Mouse (Mus musculus): ENCODE measurements at regions not wholly inside any gene's neighbourhood (a gene's known extent, or its start where the extent isn't known, plus 50 kb on each side); places are given as distances from the start of the nearest gene placed in this dataset.

- no peak for DNase-seq (ENCODE audit: low spot score in 2 of 2)
Observed at GRCm38 (mm10) chr14:25253016-25253850, 205.8 kb upstream of the Zmiz1 start.

DNA sequence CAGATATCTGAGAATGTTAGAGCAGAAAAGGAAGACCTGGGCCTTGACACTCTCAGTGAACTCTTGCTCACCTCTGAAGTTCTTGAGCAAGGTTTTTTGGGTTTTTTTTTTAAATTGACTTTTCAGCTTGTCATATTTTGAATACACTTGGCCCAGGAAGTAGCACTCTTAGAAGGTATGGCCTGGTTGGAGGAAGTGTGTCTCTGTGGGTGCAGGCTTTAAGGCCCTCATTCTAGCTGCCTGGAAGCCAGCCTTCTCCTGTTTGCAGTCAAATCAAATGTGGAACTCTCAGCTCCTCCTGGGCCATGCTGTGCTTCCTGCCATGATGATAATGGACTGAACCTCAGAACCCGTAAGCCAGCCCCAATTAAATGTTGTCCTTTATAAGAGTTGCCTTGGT, 195.9 kb upstream of the Zmiz1 start:
- DNase-seq (ENCODE audit: low spot score in 2 of 2) = no peak

DNA sequence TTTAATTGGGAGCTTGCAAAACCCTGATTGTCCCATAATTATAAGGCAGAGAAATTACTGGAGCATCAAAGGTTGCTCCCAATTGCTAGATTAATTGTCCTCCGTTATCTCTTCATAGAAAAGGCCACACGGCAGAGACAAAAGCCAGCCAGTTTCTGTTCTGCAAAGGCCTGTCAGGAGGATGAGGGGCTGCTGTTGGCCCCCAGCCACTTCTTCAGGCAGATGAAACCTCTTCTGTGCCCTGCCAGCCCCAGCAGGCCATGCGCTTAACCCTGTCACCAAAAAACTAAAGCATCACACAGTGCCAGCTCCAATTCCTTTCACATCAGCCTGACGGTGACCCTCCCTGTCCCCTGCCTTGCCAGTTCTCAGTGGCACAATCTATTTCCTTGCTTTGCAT, 192.1 kb upstream of the Zmiz1 start:
- DNase-seq (ENCODE audit: low spot score in 2 of 2) = no peak

DNA sequence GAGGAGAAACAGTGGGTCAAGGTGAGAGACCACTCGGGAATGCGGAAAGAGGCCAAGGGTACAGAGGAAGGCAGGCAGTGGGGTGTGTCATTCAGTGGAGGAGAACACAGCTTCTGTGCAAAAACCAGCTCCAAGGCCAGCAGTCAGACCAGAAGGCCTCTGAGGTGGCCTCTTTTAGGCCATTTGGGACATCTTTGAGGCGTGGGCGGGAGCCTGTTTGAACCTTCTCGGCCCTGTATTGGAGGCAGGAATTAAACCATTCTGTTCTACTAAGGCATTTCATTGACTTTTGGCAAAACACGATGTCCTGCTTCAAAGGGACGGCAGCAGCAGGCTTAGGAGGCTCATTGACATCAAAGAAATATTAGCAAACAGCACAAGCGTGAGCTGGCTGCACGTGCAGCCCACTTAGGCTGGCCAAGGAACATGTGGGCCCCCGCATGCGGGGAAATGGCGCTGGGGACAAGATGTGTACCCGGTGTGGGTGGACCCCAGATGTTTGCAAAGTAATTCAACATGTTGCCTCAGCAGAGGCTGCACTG, 190.8 kb upstream of the Zmiz1 start:
- DNase-seq (ENCODE audit: low spot score in 2 of 2) = no peak

DNA sequence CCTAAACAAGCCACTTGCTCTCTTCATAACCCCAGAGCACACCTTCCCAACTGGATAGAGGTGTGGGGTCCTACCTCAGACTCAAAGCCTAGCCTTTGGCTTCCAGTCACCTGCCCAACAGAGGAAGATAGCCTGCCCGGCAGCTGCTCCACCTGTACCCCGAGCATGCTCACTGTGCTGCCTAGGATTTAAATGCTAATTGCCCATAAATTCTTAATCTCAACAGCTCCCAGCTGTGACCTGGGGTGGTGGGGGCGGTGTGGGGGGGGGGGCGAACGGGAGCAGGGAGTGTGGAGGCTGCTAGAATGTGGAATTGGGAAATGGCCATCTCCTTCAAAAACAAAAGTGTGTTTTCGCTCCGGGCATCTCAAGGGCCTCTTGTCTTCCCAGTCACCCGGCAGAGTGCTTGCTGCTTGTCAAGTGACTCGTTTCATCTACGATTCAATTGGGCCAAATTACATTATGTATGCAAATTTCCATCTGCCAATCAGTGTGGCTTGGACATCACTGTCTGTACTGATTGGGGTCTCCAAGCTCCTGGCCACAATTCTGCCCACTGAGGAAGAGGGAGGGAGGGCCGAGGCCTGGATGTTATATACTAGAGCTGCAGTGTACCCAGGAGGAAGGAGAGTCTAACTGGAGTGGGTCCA, 188.6 kb upstream of the Zmiz1 start:
- no peak for DNase-seq (ENCODE audit: low spot score in 2 of 2)

- no peak for DNase-seq (ENCODE audit: low spot score in 2 of 2)
Observed at GRCm38 (mm10) chr14:25272366-25273156, 186.4 kb upstream of the Zmiz1 start.

GRCm38 (mm10) chr14:25279751-25280150, 179.2 kb upstream of the Zmiz1 start:
- no peak for DNase-seq (ENCODE audit: low spot score in 2 of 2)

DNA sequence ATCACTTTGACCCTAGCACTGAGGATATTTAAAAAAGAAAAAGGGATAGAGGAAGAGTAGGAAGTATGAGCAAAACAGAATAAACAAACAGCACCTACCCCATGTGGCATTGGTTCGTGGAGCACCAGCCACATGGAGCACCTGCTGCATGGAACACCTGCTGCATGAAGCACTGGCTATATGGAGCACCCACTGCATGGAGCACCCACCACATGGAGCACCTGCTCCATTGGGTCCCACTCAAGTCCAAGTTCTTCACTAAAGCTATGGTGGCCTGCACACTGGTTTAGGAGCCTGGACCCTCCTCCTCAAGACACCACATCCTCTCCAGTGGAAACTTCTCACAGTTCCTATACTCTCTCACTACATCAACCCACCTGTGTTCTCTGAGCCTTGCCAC, 166.4 kb upstream of the Zmiz1 start:
- no peak for DNase-seq (ENCODE audit: low spot score in 2 of 2)

GRCm38 (mm10) chr14:25294226-25294625, 164.8 kb upstream of the Zmiz1 start:
- DNase-seq (ENCODE audit: low spot score in 2 of 2) = no peak

DNA sequence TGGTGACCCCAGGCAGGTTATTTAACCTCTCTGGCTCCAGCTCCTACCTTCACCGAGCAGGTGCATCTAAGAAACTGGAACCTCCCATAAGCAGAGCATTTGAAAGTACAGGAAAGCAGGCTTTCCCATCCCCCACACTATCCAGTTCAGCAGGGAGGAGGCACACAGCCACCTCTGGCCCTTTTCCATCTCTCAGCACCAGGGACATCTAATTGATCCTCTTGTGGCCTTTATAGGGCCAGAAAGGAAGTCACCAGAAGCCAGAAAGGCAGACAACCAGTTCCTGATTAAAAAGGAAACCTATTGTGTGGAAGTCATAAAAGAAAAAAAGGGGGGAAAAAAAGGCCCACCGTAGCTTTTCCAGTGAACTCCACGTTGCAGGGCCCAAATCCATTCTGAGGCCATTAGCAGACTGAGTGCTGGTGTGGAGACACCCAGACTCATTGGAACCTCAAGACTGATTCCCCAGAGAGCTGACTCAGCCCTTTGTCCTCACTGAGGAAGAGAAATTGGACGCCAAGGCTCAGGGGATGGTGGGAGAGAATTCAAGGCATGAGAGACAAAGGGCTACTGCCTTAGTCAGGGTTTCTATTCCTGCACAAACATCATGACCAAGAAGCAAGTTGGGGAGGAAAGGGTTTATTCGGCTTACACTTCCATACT, 163.2 kb upstream of the Zmiz1 start:
- DNase-seq (ENCODE audit: low spot score in 2 of 2) = no peak

DNA sequence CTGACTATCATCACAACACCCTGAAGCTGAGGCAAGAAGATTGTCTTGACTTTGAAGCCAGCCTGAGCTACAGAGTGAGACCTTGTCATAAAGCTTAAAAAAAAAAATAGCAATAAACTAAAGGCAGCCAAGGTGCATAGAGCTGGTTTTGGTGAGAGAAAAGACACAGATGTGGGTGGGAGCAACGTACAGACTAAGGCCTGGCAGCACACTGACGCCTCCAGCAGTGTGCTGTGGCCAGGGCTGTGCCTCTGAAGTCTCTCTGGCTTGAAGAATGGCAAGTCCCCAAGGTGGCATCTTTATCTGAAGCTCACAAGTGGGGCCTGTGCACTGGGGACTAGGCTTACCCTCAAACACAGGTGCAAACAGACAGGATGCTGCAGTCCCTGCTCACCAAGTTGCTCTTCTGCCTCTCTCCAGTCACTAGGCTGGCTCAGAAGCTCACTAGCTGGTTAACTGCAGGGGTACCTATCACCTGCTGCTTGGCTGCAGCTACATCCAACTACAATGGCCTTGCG, 159.3 kb upstream of the Zmiz1 start:
- DNase-seq (ENCODE audit: low spot score in 2 of 2) = no peak

DNA sequence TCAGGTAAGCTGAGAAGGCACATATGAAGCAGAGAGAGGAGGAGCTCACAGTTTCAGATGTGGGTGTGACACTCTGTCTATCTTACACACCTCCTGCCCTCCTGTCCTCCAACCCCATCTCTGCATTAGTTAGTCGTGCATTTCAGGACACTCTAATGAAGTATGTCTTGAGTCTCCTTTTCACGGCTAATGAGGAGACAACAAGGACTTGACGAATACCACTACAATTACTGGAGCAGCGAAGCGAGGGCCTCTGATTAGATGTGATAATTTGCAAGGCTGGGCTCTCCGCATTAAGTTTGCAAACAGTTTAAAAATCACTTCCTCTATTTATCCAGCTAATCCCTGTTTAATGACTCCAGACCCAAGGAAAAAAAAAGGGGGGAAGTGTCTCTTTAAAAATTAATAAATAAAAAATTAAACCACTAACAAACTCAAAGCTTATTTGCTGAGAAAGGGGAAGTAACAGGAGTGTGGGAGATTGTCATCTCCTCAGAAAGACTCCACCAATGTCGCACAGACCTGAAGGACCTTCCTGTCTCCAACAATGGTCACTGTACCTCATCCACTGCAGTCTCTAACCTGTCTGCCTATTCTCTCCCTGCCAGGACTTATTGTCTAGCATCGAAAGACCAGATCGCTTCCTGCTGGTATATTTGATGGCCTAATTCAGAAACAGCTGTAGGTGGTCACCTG, 157.5 kb upstream of the Zmiz1 start:
- no peak for DNase-seq (ENCODE audit: low spot score in 2 of 2)

DNA sequence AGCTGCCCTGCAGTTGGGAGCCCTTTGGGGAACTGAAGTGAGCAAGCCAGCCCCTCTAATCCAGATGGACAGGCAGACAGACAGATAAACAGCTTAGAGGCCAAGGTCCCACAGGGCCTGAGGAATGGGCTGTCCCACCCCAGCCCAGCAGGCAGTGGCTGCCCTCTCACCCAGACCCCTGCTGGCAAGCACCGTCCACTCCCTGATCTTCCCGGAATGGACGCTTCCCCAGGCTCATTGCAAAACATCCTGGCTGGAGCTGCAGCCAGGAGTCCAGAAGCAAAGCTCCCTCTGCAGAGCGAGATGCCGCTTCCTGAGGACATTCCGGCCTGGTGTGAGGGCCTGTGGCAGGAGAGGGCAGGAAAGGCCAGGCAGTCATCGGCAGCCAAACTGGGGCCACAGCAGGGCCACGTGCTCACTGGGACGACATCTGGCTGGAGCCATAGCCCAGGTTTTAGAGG, 154.6 kb upstream of the Zmiz1 start:
- DNase-seq (ENCODE audit: low spot score in 2 of 2) = no peak

- DNase-seq (ENCODE audit: low spot score in 2 of 2) = no peak
Observed at GRCm38 (mm10) chr14:25306166-25306565, 152.8 kb upstream of the Zmiz1 start.

GRCm38 (mm10) chr14:25306961-25307654, 151.9 kb upstream of the Zmiz1 start:
- DNase-seq (ENCODE audit: low spot score in 2 of 2) = no peak

DNA sequence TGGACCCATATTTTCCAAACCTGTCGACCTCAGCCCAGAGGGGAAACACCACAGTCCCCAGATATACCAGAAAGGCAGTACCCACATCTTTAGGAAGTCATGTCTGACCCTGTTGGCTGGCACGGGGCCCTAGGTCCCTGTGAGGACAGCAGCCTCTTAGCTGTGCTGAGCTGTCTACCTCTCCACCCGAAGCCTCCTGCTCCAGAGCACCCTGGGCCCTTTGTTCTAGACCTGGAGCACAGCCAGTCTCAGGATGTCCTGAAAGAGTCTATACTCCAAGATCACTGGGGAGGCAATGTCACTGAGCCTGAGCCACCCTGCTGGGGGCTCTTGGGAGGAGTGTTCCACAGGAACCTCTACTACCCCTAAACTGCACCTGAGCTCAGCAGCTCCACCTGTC, 150.9 kb upstream of the Zmiz1 start:
- no peak for DNase-seq (ENCODE audit: low spot score in 2 of 2)

DNA sequence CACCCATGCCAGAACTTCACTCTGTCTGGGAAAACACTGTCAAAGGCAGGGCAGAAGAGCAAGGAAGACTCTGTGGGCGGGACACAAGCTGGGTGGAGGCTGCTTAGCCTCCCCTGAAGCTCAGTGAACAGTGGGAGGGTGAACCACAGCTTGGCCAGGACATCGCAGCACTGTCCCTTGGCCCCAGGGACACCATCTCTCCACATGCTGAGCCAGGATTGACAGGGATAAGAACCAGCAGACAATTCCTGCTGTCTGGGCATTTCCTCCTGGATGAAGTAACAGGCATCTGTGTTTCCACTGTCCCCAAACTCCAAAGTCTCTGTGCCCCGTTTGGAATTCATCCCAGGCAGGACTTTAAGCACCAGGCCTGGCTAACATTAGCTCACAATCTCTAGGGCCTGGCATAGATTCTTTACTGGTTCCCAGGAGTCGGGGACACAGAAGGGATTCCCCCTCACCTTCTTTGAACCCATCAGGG, 148.3 kb upstream of the Zmiz1 start:
- no peak for DNase-seq (ENCODE audit: low spot score in 2 of 2)

DNA sequence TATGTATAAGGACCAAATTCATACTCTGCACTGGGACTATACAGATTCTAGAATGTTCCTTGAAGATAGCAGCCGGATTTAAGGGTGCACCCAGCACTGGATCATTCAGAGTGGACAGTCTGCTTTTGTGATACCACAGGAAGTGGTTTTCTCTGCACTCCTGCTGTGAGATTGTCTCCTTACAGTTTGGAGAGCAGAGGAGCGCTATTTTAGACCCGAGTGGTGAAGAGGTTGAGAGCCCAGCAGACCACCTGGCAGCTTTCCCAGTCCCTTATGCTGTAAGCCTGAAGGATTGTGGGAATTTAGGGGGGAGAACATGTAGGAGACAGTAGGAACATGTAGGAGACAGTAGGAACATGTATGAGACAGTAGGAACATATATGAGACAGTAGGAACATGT, 147.5 kb upstream of the Zmiz1 start:
- DNase-seq (ENCODE audit: low spot score in 2 of 2) = no peak

GRCm38 (mm10) chr14:25312135-25312534, 146.8 kb upstream of the Zmiz1 start:
- no peak for DNase-seq (ENCODE audit: low spot score in 2 of 2)

All from left cerebral cortex, adult 18-20 months (tissue).